In the genomic region with DNA sequence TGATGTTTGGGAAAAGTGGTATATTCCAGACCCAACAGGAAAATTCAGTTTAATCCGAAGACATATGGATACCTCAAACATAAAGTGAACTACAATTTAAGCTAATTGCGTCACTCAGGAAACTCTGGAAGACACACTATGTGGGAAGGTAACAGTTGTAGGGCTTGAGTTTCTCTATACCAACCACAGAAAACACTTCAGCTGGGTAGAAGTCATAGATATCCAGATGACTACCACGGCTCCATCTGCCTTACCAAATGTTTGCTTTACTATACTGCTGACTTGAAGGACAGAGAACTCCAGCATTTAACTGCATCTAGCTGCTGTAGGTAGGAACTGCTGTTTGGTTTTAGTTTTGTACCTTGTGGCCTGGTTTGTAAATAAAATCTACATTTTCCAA, we compare ENCODE assay signal across 1 mouse cellular context.
TF ChIP-seq lines count a peak whose summit lies in the region.

No protein-coding gene starts in this region.

TF ChIP-seq in MEL, 35 proteins besides CTCF, POLR2A, EP300 and RAD21 (continued from another document):
- no peak for TF ChIP-seq UBTF (IDR thresholded peaks at IDR 0.05; ENCODE audit: borderline replicate concordance, insufficient read depth, low read depth, low read length)
TF ChIP-seq in MEL: peak in this region for 2.
